Mouse (Mus musculus) thymus, postnatal 0 days (tissue): ENCODE results near the gene Gm11733. TPM values are rescaled to one million over a fixed set of nuclear protein-coding genes. Genes with fewer than 3 reads are reported as not detected.
"Not testable (repeated sequence)": the region's sequence is repeated elsewhere in the genome, so short reads cannot be mapped to it uniquely, and the experiment has no call there.

Source experiments
- DNase-seq: peaks from one replicate; pipeline ENCODE4 v3.0.0-alpha.2; 2015; ENCODE audit warnings: low spot score
- polyA plus RNA-seq: library from polyadenylated mRNA; unstranded; fragments of >200 nt; fragmentation: Nextera tagmentation; extraction: Ambion mirVana; gene quantifications from 2 replicates; pipeline ENCODE4 v1.2.1, GENCODE M21; 2015

Gm11733 gene
- not detected in 2 replicates for polyA plus RNA-seq

- DNase-seq: no peak
Measured at GRCm38 (mm10) chr11:117484198-117484597, at the start of gene Gm11733. TSS of gene Gm11733 (plus strand) at chr11:117484368.

- no peak for DNase-seq
Measured at GRCm38 (mm10) chr11:117436401-117437109, 47.6 kb upstream of the Gm11733 start.

DNA sequence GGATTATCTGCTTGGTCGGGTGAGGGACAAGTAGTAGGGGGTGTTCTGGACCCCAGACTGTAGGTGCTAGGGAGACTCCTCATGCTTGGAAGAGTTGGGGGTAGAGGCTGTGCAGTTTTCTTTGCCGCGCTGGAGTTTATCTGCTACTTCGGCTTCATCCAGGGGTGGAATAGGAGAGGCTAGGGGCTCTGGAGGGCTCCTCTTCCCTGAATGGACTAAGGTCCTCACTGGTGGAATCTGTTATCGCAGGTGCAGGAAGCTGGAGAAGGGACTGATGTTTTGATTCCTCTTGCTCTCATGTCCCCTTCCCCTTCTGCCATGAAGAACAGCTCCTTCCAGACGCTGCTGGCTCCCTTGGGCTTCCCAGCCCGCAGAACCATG, 47.1 kb upstream of the Gm11733 start:
- no peak for DNase-seq

- no peak for DNase-seq
Measured at GRCm38 (mm10) chr11:117438363-117438762, 45.8 kb upstream of the Gm11733 start.

GRCm38 (mm10) chr11:117440865-117441425, 43.2 kb upstream of the Gm11733 start:
- DNase-seq: no peak

DNA sequence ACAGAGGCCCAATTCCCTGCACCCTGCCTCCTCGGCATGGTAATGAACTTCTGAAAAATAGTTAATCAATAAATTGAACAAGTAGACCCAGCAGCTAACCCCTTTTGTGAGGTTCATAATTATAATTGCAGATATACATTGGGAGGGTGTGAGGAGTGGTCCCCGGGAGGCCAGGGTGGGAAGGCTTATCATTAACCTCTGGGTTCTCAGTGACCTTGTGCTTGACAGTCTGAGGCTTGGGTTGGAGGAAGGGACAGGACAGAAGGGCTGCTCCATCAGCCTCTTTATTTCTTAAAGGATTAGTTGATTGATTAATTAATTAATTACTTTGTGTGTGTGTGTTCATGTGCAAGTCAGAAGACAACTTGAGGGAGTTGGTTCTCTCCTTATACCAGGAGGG, 40.1 kb upstream of the Gm11733 start:
- DNase-seq: no peak

GRCm38 (mm10) chr11:117445707-117446106, 38.5 kb upstream of the Gm11733 start:
- DNase-seq: no peak

DNA sequence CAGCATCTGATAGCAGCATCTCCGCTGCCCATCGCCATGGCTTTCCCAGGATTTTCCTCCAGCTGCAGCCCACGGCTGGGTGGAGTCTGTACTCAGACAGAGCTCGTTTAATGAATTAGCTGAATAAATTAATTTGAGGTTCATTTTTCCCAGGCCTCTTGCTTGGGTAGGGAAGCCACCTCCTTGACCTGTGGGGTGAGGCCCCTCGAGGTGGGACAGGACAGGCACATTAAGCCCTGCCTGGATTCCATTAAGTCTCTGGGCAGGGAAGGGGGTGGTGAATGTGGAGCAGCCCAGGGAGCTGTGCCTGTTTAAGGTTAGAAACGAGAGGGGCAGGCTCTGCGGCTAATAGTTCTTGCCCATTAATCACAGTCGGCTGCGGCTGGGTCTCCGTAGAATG, 30.1 kb upstream of the Gm11733 start:
- DNase-seq: no peak

GRCm38 (mm10) chr11:117459148-117459547, 25.0 kb upstream of the Gm11733 start:
- no peak for DNase-seq

DNA sequence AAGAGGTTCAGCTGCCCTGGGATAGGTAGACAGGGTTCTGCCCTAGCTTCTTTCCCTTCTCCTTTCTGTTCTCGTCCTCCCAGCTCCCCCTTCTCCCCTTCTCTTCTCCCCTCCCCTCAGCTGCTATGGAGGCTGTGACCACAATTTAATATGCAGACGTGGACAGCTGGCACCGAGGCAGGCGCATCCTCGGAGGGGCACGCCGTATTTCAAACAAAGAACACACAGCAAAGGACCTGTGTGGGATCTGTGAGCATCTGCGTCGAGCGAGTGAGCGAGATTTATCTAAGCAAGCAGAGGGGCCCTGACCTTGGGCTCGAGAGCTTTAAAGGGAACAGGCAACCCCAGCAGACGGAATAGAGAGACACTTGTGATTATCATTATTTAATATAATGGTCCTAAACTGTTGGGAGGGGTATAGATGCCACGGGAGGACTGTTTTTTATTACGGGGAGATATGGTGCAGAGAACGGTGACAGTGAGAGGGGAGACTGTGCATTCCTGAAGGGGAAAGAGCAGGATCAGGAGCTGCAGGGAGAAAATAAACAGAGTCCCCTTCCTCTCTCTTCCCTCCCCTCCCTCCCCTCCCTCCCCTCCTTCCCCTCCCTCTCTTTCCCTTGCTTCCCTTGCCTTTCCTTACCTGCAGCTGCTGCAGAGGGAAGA, 21.8 kb upstream of the Gm11733 start:
- DNase-seq: no peak

DNA sequence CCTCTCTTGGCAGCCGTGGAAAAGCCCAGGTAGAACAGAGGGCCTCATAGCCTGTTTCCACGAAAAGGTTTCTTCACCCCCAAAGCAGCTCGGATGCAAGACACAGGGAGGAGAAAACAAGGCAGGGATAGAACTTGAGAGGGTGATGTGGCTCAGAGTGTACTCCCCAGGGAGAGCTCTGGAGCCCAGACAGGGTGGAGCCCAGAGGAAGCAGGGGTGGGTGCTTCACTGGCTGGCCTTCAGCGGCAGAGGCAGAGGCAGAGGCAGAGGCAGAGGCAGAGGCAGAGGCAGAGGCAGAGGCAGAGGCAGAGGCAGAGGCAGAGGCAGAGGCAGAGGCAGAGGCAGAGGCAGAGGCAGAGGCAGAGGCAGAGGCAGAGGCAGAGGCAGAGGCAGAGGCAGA, 20.8 kb upstream of the Gm11733 start:
- not testable (repeated sequence) for DNase-seq

GRCm38 (mm10) chr11:117466292-117466691, 17.9 kb upstream of the Gm11733 start:
- DNase-seq: no peak

DNA sequence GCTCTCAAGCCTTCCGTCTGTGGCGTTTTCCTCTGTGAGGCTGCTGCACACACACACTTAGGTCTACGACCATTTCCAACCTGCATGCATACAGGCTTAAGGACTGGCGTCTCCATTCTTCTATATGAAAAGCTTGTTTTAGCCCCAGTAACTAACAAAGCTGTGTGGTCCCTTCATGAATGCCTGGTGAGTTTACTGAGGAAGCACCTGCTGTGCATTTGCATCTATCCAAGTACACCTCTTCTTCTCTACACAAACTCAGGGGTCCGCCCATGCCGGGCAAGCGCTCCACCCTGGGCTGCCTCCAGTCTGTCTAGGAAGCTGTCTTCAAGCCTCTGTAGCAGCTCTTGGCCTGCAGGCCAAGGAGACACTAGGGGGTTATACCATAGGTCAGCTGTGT, 17.3 kb upstream of the Gm11733 start:
- DNase-seq: no peak

GRCm38 (mm10) chr11:117468585-117469363, 15.4 kb upstream of the Gm11733 start:
- no peak for DNase-seq

DNA sequence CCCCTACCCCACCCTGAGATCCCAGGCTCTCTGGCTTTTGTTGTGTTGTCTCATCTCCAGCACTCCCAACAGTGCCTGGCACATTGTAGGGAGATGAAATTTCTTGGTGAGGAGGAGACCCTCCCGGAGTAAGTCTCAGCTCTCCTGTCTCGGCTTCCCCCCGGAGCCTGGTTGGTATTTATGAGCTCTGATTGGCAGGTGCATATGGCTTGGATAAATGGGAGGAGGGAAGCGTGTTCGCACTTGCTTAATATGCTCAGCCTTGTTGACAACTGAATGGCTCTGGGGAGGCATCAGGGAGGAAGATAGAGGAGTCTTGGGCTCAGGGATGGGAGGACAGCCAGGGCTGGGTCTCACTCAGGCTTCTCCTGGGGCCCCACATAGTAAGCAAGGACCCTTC, 14.4 kb upstream of the Gm11733 start:
- no peak for DNase-seq

DNA sequence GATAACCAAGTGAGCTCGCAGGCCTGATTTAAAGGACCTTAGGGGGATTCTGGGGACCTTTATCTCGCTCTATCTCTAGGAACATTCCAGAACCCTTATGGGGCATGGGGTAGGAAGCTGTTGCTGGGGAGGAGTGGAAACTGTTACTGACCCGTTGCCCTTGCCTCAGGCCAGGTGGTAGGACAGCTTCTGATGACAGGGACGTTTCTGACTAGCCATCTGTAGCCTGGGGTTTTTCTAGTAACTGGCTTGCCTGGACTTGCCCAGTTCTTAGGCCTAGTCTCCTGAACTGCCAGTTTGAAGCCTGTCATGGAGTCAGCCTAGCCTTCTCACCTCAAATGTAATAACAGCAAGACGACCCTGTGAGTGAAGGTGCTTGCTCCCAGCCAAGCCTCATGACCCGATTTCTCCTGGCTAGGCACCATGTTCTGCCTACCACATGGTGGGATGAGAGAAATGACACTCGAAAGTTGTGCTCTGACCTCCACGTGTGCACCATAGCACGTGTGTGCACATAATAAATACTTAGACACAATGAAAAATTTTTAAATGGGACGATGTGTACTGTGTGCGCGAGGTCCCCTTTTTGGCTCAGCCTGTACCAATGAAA, 13.5 kb upstream of the Gm11733 start:
- no peak for DNase-seq

GRCm38 (mm10) chr11:117471625-117472283, 12.4 kb upstream of the Gm11733 start:
- no peak for DNase-seq

GRCm38 (mm10) chr11:117472885-117473284, 11.3 kb upstream of the Gm11733 start:
- DNase-seq: no peak

DNA sequence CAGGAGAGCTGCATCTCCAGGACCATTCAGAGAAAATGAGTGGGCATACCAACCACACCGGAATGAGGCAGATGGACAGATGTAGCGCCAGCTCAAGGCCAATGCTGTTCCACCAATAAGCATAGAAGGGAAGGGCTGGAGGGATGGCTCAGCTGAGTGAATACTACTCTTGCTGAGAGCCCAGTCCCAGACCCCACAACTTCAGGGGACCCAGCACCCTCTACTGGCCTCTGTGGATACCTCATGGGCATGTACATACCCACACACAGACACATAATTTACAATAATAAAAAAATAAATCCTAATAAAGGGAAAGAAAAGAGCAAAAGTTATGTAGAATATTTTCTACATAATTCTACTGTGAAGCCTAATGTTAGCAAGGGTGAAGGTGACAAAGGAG, 9.0 kb upstream of the Gm11733 start:
- no peak for DNase-seq

GRCm38 (mm10) chr11:117475669-117476068, 8.5 kb upstream of the Gm11733 start:
- no peak for DNase-seq

GRCm38 (mm10) chr11:117476554-117477107, 7.5 kb upstream of the Gm11733 start:
- DNase-seq: peak; percentile 35
